Mouse (Mus musculus): ENCODE results near the gene Abca17. TPM values are rescaled to one million over a fixed set of nuclear protein-coding genes. Genes with fewer than 3 reads are reported as not detected.

Abca17 gene
- total RNA-seq, 2 experiments from 2014 or later: not detected

DNA sequence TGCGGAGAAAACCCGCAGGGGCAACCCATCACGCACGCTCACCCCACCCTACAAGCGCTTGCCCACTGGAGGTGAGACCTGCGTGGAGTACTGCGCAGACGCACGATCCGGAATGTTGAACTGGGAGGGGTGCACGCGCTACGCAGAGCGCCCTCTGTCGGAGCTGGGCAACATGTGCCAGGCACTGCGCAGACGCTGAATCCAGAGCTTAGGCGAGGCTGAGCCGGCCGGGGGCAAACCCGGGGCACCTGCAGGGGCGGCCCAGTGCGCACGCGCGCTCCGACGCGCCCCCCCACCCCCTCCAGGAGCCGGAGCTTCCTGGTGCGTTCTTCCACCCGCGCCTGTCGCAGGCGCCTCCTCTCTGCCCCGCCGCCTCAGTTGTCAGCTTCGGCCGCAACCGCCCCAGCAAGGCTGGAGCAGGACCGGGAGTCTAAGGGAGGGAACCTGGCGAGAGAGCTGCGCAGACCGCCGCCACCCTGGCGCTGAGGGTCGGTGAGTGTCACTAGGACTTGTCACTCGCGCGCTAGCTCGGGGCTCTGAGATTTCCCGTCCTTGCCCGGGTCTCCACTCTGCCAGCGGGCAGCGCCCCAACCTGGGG is 991 bp upstream of the Abca17 start, which contains the start of gene Abca3:
TSS of gene Abca3 (plus strand) at position 191 of the 598 bp plus-strand sequence.
- intact Hi-C loops (cut with DNase I): loop anchor here (5.0 kb wide), 1 partner anchor 180 kb away; no protein-coding TSS in a partner anchor
- peak; percentile 94 to 95 for DNase-seq

DNA sequence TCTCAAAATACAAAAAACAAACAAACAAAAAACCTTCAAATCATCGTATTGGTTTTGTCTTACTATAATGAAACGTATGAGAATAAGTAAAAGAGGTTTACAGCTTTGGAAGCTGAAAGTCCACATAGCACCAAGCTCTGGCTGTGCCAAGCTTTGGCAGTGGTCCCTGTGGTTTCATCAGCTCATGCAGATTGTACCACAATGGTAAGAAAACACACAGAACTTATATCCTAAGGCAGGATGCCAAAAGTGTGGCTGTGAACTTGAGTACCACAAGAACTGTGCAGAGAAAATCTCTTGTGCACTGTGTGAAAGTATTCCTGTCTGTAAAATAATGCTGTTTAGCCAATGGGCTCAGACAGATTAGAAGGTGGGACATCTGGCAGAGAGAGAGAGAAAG is 1.7 kb downstream of the Abca17 start:
- no peak for DNase-seq
- intact Hi-C loops (cut with DNase I): loop anchor here (5.0 kb wide), 1 partner anchor 97 kb away; the partner anchor contains the start of gene Ccnf

DNA sequence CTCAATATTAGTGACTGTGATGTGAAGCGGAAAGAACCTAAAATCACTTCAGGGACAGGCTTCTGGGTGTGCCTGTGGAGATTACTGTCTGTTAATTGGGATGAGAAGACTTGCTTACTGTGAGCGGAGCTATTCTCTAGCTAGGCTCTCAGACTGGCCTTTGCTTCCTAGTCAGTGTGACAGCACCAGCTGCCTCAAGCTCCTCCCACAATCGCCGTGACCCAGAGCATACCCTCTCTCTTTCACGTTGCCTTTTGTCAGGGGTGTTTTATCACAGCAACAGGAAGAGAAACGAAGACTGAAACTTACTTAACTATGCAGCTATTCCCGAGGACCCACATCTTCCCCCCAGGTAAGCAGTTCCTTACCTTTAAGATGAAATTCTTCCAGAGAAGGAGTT is 4.0 kb downstream of the Abca17 start:
- intact Hi-C loops (cut with DNase I): loop anchor here (5.0 kb wide), 1 partner anchor 95 kb away; the partner anchor contains the start of gene Ccnf
- no peak for DNase-seq

DNA sequence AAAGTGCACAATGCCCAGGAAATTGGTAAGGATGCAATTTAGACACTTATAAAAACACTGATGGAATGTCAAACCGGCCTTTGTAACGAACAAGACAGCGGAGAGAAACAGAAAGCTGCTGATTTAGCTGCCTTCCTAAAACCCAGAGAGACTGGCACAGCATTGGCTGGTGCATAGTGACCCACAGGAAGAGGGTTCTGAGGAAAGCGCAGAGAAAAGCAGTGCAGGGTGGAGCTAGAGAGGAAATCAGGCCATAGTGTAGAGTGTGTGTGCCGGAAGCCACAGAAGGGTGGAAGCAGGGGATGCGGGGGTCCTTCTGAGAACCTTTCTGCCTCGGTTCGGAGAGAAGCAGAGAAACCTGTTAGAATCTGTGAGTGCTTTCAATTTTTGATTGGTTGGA is 6.2 kb downstream of the Abca17 start:
- intact Hi-C loops (cut with DNase I): loop anchor here (5.0 kb wide), 1 partner anchor 92 kb away; the partner anchor contains the start of gene Ccnf
- DNase-seq: no peak

DNA sequence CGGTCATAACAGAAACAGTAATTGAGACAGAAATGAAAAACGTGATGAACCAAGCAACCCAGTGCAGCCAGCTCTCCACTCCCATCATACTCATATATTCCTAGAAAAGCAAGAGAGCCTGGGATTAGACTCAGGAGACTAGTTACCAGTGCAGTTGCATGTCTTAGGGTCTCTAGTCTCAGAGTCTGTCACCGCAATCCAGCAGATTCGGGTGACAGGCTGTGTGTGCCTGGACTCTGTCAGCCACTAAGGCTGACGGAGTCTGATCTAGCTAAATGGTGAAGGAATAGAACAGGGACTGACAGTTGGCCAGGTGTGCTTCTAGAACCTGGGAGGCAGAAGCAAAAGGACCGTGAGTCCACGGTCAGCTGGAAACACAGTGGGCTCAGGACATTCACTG is 23.2 kb downstream of the Abca17 start:
- no peak for DNase-seq
- intact Hi-C loops (cut with DNase I): no loop called here

DNA sequence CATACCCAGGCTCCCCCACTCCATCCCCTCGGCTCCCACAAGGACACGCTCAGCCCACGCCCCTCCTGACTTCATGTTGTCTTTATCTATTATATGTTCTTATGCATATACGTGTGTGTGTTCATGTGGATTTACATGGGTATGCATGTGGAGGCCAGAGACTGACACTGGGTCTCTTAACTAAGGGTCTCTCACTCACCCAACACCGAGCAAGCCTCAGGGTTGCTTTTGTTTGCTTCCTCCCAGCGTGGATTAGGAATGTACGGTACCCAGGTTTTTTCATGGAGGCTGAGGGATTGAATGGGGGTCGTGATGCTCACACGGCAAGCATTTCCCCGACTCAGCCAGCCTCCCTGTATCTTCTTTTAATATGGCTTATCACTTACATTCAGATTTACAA is 25.8 kb downstream of the Abca17 start:
- DNase-seq: no peak
- intact Hi-C loops (cut with DNase I): no loop called here

DNA sequence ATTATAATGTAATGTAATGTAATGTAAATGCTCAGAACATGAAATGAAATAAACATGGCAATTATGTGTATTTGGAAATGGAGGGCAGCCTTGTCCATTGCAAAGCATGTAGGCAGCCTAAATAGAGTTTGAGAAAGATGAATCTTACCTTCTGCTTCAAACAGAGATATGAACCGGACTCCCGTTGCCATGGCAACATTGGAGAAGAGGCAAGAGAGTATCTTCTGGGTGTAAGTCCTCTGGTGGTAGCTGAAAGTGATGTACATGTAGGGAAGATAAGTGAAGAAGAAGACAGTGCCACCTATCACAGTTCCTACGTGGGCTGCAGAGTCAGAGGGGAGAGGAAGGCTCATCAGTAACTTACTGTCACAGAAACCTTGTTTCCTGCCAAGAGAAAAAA is 30.0 kb downstream of the Abca17 start:
- intact Hi-C loops (cut with DNase I): no loop called here
- DNase-seq: no peak

DNA sequence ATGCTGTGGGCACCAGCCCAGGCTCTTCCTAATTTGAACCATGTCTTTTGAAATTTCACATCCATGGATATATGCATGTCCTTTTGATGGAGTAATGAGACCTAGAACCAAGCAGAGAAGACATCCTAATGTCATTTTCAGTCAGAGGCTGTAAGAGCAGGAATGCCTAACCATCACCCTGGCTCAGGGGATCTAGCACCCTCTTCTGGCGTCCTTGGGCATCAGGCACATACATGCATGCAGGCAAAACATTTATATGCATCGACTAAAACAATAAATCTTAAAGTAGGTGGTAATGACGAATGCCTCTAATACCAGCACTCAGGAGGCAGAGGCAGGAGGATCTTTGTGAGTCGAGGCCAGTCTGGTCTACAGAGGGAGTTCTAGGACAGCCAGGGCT is 43.4 kb downstream of the Abca17 start:
- peak; percentile 42 to 67 for DNase-seq
- intact Hi-C loops (cut with DNase I): loop anchor here (1.0 to 2.0 kb wide), 2 partner anchors 69 to 134 kb away; no protein-coding TSS in a partner anchor

DNA sequence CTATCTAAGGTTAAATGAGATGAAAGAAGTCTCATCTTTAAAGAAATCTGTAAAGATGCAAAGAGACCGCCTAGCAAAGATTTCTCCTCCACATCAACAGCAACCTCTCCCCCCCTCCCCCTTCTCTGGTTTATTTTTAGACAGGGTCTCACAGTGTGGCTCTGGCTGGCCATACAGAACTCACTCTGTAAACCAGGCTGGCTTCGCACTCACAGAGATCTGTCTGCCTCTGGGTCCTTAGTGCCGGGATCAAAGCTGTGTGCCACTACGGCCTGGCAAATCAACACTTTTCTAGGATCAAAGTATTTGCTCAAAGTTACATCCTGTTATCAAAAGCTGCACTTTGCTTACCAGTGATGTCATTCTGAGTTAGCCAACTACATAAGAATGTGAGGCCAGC is 50.2 kb downstream of the Abca17 start:
- DNase-seq: no peak
- intact Hi-C loops (cut with DNase I): no loop called here

DNA sequence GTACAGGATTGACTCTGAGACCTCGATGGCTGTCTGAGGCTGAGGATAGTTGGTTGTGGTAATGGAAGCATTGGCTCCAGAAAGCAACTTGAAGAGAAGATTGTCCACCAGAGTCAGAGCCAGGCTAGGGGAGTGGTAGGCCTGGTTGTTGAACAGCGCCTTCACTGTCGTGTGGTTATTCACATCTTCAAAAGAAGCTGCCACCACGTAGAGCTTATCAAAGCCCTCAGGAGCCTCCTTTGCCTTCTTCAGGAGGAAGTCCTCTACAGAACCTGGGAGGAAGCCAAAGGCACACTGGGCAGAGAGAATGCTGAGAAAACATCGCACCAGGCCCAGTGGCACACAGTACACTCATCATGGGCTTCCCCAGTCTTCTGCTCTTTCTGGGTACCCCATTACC is 61.5 kb downstream of the Abca17 start:
- no peak for DNase-seq
- intact Hi-C loops (cut with DNase I): no loop called here

DNA sequence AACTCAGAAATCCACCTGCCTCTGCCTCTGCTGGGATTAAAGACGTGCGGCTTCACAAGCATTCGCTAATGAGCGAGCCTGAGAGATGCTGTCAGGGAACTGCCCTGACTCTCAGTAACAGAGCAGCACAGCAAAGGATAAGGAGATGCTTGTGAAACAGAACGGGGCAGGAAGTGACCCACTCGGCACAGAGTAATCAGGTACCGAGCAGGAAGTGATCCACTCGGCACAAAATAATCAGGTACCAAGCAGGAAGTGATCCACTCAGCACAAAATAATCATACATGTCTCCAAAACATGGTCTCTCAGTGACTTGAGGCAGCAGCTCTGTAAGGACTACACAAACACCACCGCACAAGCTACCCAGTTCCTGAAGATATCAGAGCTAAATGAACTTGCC is 62.4 kb downstream of the Abca17 start:
- intact Hi-C loops (cut with DNase I): no loop called here
- no peak for DNase-seq

DNA sequence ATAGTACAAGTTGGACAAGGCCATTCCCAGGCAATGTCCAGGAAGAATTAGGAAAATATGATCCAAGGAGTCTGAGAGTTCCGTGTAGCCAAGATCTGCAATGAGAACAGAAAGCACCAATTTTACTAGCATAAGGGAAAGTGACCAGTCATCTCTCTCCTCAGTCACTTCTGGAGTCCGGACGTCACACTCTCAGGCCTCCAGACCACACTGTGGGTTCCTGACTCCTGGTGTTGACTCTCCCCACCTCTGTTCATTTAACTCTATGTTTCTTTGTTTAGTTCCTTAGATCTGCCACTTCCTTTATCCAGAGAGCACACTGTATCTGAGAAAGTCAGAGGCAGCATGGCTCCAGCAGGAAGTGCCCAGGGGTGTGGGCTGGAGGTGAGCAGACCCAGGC is 65.2 kb downstream of the Abca17 start:
- DNase-seq: no peak
- intact Hi-C loops (cut with DNase I): no loop called here

DNA sequence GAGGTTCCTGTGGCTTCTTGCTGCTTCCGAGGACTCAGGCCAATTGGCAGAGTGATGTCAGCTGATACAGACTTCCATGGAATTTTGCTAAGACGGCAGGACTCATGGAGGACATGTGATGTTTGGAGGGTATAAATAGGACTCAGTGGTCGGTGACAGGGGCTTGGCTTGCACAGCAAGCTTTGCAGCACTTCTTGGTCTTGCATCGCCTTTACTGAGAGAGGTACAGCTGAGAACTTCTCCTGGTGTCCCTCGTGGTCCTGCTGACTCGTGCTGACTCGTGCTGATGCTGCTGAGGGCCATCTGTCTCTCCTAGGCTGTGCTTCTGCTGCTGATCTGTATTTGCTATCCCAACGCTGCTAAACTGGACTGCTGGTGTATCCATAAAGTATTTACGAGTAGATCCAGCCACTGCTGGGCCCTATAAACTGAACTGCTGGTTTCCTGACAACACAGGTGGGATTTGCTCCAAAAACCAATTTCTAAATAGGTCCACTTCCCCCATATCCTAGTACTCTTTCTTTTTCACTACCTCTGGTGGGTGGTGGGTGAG is 67.5 kb downstream of the Abca17 start:
- no peak for DNase-seq
- intact Hi-C loops (cut with DNase I): no loop called here

DNA sequence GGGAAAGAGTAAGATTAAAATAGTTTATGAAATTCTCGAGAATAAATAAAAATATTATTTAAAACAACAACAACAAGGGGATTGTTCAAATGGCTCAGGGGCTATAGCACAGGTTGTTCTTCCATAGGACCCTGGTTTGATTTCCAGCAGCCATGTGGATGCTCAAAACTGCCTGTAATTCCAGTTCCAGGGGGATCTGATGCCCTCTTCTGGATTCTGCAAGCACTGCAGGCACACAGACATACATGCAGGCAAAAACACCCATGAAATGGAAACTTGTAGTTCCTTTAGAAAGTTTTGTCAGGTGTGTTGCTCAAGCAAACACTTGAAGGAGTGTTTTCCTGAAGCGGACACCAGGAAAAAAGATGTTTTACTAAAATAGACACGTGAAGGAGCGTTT is 68.2 kb downstream of the Abca17 start:
- DNase-seq: no peak
- intact Hi-C loops (cut with DNase I): no loop called here

DNA sequence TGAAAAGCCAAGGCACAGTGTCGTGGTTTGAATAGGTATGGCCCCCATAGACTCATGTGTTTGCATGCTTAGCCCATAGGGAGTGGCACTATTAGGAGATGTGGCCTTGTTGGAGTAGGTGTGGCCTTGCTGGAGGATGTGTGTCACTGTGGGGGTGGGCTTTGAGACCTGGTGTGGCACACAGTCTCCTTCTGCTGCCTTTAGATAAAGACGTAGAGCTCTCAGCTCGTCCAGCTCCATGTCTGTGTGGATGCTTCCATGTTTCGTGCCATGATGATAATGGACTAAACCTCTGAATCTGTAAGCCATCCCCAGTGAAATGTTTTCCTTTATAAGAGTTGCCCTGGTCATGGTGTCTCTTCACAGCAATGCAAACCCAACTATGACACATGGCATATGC is 71.0 kb downstream of the Abca17 start:
- DNase-seq: no peak
- intact Hi-C loops (cut with DNase I): no loop called here

DNA sequence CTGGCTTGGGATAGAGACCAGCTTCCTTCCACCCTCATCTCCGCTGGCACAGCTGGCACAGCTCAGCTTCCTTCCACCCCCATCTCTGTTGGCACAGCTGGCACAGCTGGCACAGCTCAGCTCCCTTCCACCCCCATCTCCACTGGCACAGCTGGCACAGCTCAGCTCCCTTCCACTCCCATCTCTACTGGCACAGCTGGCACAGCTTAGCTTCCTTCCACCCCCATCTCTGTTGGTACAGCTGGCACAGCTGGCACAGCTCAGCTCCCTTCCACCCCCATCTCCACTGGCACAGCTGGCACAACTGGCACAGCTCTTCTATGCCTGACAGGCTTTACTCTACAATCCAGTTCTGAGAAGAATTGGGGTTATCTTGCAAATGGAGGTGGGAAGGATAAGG is 83.7 kb downstream of the Abca17 start:
- intact Hi-C loops (cut with DNase I): no loop called here
- DNase-seq: no peak

DNA sequence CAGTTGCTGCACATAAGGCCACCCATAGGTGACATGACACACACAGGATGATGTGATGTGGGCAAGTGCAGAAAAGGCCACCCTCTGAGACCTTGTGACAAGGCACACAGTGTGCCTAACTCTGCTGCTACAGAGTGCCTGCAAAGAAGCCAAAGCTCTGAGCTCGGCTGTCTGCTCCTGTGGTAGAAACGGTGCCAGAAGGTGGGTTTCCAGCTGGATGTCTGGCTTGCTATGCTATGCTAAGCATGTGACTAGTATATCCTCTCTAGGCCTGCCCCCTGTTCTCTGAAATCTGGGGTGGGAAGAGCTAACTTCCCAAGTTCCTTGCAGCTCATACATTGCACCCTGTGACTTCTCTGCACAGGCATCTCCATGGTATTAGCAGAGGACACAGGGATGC is 86.1 kb downstream of the Abca17 start:
- intact Hi-C loops (cut with DNase I): no loop called here
- DNase-seq: no peak

DNA sequence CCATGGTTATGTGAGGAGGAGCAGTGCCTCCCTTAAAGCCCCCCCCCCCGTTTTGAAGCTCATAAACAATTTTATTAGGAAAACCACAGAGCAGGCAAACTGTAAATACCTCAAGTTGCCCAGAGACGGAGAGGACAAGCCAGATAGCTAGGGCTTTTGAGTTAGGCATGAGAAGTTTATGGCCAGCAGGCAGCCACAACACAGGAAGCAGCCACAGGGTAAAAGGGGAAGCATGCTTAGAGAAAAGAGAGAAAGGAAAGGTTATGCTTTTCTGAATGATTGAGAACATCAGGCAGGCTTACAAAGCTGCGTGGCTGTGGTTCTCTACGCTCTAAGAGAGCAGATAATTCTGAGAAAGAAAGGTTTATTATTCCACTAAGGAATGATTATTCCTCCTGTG is 90.4 kb downstream of the Abca17 start:
- no peak for DNase-seq
- intact Hi-C loops (cut with DNase I): no loop called here

DNA sequence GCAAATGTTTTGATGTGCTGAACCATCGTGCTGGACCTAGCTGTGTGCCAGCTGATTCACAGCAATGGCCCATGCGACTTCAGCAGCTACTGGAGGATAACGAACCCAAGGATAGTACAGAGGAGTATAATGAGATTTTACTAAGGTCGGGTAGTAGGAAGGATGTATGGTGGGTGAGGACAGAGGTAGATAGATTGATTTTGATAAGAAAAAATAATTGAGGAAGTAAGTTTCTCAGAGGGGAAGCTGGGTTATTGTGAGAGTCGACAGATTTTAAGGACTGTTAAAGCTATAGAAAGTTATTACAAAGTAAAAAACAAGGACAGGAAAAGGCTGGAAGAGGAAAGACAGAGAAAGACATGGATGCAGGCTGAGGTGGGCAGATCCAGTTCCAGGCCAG is 91.2 kb downstream of the Abca17 start:
- intact Hi-C loops (cut with DNase I): no loop called here
- no peak for DNase-seq

DNA sequence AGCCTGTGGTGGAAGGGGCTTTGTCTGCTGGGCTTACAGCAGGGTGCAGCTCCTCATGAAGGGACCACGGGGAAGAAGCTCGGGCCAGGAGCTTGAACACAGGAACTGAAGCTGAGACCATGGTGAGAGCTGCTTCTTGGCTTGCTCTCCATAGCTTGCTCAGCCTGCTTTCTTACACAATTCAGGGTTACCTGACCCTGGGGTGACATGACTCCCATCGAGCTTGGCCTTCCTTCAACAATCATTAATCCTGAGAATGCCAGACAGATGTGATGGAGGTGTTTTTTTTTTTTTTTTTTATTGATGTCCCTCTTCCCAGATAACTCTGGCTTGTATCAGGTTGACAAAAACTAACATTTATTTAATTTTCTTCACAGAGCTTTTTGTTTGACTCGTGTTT is 91.9 kb downstream of the Abca17 start:
- intact Hi-C loops (cut with DNase I): no loop called here
- DNase-seq: no peak

DNA sequence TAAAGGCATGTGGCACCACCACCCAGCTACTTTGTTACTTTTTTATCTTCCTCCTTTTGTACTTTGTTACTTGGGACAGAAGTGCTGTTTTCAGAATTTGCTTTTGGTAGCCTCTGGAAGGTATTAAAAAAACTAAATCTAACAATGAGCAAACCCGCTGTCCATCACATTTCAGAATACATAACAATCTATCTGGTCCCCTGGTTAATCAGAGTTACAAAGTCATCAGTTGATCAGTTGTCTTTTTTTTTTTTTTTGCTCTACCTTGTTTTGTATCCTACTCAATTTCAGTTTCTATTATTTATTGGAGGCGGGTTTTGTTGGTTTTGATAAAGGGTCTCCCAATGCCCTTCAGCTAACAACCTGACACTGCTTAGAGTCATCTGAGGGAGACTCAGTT is 98.5 kb downstream of the Abca17 start:
- DNase-seq: no peak
- intact Hi-C loops (cut with DNase I): loop anchor here (5.0 kb wide), 2 partner anchors 80 to 95 kb away; no protein-coding TSS in a partner anchor

DNA sequence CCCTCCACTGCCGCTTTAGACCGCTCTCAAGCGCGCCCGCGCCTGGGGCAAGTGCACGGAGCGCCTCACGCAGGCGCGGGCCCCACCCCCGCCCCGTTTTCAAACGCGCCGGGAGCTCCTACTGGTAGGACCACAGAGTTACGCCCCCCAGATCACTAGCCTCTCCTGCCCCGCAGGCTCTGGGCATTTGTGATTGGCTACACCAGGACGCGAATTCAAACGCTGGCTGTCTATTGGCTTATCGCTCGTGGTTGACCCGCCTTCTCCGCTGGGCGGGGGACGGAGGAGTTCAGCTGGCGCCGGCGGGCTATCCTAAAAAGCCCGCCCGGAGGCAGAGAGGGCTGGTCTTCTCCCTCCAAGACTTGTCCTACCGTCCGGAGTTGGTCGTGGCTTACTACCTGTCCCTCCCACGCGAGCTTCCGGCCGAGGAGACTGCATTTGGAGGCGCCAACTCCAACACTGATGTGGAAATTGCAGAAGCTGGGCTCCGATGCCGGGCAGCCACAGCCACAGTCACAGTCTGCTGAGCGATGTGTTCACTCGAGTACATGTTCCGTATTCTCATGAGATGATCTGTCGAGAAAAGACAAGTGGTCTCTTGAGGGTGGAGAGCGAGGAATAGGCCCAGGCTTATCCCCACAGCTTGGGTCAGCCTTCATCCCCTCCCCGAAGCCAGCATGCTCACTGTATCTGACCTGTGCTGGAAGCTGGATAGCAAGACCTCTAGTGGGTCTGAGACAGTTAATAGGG is 99.4 kb downstream of the Abca17 start, which contains the start of gene Ccnf:
TSS of gene Ccnf (minus strand) at position 165 of the 750 bp plus-strand sequence.
- DNase-seq: peak; percentile 98
- intact Hi-C loops (cut with DNase I): loop anchor here (5.0 kb wide), 2 partner anchors 79 to 96 kb away; no protein-coding TSS in a partner anchor
